Mouse (Mus musculus) bone marrow, adult 2 months (tissue): ENCODE results near the gene Helt.

Experiments used
- CTCF ChIP-seq: fragments of 200-500 bp; IDR thresholded peaks from 2 replicates; pipeline ENCODE4 v1.5.1; 2011; ENCODE audit warnings: low read length, control low read depth; ENCODE audit not compliant: control insufficient read depth, insufficient read depth
- POLR2A ChIP-seq: fragments of 200-500 bp; IDR thresholded peaks from 2 replicates; pipeline ENCODE4 v1.6.1; 2011; ENCODE audit warnings: low read depth, mild to moderate bottlenecking, control low read depth, low read length, borderline replicate concordance; ENCODE audit not compliant: control insufficient read depth

DNA sequence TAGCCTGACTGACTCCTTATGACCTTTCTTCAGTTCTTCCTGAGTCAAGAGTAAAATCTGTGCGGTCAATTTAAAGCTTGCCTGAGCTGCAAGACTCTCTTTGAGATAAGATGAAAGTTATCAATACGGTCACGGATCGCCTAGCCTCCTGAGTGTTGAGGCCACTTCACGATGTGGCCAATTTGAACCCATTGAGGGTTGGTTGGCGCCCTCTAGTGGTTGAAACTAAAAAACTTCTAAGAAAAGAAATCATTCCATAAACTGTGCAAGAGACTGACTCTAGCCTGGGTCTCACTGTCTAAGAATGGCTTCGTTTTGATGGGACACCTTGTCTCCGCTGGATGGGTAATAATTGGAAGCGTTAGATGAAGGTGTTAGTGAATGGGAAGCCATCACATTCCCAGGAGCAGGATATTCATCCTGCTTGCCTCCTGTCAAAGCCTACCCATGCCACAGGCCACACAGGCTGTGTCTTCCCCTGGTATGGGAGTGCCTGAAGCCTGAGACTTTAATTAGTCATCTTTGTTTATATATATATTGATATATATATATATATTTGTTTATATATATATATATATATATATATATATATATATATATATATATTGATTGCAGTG lies 11.4 kb upstream of the Helt start:
- TF ChIP-seq POLR2A = no peak
- TF ChIP-seq CTCF = peak; percentile 65
